Mouse (Mus musculus) gastrocnemius, postnatal 14 days (tissue): Measurements from ENCODE around the gene Vps45. TPM values are rescaled to one million over a fixed set of nuclear protein-coding genes. Genes with fewer than 3 reads are reported as not detected.

Experiments
- DNase-seq: peaks from one replicate; pipeline ENCODE4 v3.0.0; 2021; ENCODE audit warnings: mixed read lengths
- intact Hi-C: fragments of 180-260 bp; cut with DNase I; formaldehyde crosslinking; loops from one replicate; pipeline ENCODE4 v1.15.1; 2025; ENCODE audit warnings: low total_unique reads
- long read RNA-seq, 2 experiments: library from polyadenylated mRNA; stranded (forward); transcript quantifications; one replicate each; pipeline ENCODE4 v2.0.0; 2021
- total RNA-seq, 2 experiments: library from RNA; stranded (reverse); gene quantifications; 2 replicates each; pipeline ENCODE4 v1.2.3; 2021

Vps45 gene
- total RNA-seq: 10 to 100 TPM; 21.4 to 23.6 TPM
- long read RNA-seq, experiment 1, partial matches to known transcripts: 0 of 6 reads
- long read RNA-seq, experiment 1, other reads (novel, unspliced or antisense): 0 of 6 reads
- long read RNA-seq, experiment 2, partial matches to known transcripts: 0 of 2 reads
- long read RNA-seq, experiment 2, other reads (novel, unspliced or antisense): 0 of 2 reads

DNA sequence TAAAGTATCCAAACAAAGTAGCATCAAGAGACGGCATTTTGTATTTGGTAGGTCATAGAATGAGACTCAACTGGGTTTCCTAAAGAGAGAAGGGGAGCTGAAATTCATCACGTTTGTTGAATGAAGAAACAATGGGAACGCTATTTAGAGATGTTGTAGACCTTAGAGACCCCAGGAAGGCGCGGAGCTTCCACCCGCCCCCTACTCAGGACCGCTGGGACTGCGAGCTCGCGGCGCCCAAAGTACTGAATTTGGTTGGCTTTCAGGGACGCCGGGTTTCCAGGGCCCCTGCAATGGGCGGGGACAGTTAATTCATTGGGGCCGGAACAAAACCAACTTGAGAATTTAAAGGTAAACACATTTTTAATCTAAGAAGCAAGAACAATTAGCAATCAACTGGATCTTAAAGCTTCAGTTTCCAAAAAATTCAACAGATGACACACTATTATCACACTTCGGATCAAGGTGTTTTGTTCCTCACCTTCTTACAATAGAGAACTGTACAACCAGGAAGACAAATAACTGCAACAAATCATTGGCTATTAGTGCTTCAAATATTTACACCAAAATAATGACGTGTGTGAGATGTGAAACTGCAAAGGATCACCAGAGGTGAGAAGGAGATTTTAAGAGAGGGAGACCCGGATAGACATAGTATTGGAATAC lies at the start of gene Vps45:
TSS of gene Vps45 (minus strand) at position 236 of the 666 bp plus-strand sequence.
- peak; percentile 58 for DNase-seq
- intact Hi-C loops: loop anchor here (10.0 kb wide), 1 partner anchor 194 kb away; no protein-coding TSS in a partner anchor

DNA sequence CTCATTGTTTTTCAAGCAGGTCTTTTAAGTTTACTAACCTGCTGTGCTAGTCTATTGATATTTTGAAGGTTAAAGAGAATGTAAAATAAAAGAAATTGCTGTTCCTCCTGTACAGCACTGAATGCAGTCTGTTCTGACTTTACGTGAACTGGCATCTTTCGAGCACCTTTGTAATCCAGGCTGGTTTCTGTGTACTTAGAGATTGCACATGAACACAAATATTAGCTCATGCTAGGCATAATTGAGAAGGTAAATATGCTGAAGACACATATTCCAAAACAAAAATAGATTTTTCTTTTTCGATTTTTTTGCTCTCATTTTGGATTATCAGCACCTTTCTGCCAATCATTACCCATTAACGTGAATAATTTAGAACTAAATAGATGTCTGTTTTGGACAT lies 47.9 kb upstream of the Vps45 start:
- intact Hi-C loops: no loop called here

DNA sequence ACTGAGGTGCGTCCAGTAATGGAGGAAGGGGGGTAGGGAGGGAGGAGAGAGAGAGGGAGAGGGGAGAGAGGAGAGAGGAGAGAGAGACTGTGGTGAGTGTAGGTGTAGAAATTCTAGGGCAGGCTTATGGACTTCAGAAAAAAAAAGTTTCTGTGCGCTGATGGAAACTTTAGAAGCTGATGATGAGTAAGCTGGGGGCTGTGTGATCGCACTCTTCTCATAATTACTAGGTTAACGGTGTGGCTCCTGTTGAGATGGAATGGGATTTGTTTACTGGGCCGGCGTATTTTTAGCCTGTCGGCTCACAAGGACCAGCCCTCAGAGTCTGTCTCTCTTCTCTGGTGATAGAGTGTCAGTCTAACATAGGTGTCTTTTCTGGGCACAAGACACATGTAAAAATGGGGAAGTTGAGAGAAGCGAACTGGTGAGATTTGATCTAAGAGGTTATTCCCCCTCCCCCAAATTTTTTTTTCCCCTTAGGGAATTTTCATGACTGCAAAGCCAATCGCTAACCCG lies 47.0 kb upstream of the Vps45 start:
- intact Hi-C loops: no loop called here

More for the DNA sequence above, 47.9 kb upstream of the Vps45 start:
- no peak for DNase-seq

DNA sequence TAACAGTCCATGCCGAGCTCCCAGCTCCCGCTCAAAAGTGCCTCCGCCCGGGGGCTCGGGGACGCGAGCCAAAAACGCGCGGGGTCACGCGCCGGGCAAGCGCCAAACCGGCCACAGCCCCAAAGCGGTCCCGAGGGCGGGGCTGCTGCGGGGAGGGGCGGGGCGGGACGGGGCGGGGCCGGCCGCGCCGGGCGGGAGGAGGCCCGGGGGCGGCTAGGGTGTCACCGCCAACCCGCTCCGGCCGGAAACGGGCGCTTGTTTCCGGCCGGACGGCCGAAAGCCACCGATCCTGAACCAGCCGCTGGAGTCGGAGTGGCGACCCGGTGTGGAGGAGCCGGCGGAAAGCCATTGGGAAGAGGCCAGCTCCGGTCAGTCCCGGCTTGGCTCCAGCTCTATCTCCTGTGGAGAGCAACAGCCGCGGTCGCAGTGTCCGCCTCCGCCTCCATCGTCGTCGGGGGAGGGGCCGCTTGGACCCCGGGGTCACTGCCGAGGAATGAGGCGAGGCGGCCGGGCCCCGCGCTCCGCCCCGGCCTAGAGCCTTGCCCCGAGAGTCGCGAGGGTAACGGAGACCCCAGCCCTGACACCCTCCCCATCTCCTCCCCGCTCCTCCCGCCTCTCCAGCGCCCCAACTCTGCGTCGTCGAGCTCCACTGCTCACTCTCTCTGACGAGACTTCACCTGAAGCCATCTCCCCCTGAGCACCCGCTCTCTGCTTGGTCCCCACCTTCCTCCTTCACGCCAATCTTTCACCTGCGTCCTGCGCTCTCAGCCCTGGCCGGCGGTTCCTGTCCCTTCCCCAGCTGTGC lies 46.2 kb upstream of the Vps45 start, which contains the start of gene Otud7b:
TSS of gene Otud7b (plus strand) at position 267 of the 805 bp plus-strand sequence.
- intact Hi-C loops: loop anchor here (5.0 kb wide), 1 partner anchor 33 kb away; no protein-coding TSS in a partner anchor
- DNase-seq: peak; percentile 88

More for the DNA sequence above, 47.0 kb upstream of the Vps45 start:
- no peak for DNase-seq

DNA sequence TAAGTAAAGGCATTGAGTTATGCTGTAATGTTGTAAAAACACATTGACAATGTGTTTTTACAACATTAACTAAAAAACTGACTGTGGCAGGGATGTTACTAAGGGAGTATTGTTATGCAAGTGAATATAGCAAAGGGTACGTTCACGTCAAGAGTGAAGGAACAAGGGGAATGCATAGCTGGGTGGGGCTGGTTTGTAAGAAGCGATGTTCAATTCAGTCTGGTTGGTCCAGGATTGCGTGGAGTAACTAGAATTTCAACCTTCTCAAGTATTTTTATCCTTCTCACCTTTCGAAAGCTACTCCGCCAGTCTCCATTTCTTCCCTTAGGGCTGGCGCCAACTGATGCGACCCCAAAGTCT lies 45.6 kb upstream of the Vps45 start:
- DNase-seq: no peak
- intact Hi-C loops: loop anchor here (5.0 kb wide), 1 partner anchor 33 kb away; no protein-coding TSS in a partner anchor

DNA sequence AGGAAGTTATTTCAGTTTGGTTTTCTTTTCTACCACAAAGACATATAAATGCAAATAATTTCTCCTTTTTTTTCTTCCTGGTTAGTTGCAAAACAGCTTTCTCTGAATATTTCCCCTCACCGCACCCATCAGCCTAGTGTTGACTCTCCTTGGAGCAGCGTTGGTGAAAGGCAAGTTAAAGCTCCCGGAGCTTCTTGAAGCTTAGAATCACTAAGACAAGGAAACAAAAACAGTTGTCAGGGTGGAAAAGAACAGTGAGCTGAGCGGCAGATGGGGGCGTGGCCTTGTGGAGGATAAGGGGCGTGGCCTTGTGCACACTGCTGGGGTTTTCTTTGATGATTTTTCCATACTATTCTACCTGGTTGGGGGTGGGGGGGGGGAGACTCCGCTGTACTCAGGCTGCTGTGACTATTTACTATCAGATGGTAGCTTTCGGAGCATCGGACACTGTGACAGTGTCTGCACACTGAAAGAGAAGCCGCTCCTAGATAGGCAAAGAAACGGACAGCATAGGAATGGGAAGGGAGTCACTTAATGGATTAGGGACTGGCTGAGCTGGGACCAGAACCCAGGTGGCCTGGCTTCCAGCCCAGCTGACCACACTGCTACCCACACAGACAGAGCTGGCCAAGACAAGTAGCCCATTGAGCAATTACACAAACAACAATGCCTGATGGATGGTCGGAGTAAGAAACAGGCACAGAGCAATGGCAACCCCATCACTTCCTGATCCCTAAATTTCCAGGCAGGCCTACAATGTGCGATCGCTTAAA lies 44.0 kb upstream of the Vps45 start:
- intact Hi-C loops: loop anchor here (5.0 kb wide), 1 partner anchor 35 kb away; no protein-coding TSS in a partner anchor
- peak; percentile 15 for DNase-seq

DNA sequence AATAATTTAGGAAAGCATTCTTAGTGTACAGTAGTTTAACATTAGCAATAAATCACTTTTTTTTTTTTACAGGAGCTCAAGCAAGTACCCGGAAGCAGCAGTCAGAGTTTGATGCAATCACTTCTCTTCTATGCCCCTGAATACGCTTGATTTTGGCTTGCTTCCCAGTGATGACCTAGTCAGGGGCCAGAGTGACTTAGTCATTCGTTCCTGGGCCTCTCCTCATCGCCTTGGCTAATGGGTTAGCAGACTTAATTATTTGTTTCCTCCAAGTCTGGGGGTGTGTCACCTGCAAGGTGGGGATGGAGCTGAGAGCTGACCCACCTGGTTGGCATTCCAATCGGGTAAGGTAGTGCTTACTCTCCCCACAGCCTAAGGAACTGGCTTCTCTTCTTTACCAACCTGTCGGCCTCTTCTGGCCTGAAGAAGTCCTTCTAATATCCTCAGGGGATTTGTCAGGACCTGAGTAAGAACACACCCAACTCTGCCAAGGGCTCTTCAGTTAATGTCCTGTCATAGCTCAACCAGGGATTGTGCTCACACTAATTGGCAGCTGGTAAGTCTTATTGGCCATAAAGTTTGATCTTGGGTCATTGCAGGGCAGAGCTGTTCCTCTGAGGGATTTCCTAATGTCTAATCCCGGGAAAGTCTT lies 40.5 kb upstream of the Vps45 start:
- DNase-seq: peak; percentile 52
- intact Hi-C loops: no loop called here

DNA sequence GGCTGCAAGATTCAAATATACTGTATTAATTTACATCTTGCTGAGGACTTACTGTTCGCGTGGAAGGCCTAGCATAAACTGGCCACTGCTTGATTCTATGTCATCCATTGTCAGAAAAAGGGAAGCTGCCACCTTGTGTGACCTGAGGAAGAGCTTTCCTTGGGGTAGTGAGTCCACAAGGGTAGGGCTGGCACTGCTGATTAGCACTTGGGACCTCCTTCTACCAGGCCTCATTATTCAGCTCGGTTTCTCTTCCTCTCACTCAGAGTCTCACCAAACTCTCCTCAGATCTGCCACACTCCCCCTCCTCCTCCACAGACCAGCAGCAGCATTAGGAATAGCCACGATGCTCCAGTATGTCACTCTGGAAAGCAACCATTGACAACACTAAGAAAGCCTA lies 39.9 kb upstream of the Vps45 start:
- intact Hi-C loops: no loop called here

DNA sequence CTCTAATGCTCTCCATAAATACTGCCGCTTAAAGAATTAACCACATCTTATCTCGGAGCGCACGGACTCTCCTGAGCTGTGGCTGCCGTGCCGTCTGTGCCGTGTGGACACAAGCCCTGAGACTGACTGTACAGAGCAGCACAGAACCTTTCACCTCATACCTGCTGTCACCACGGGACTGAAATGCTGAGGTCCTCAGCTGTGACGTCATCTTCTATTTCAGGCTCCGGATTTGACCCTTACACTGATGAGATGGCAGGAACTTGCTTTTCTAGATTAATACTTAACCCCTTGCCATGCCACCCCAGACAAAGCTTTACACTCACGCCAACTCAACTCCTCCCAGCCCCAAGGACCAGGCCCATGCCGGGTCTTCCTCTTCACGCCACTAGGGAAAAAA lies 35.9 kb upstream of the Vps45 start:
- no peak for DNase-seq
- intact Hi-C loops: no loop called here

More for the DNA sequence above, 39.9 kb upstream of the Vps45 start:
- DNase-seq: no peak

DNA sequence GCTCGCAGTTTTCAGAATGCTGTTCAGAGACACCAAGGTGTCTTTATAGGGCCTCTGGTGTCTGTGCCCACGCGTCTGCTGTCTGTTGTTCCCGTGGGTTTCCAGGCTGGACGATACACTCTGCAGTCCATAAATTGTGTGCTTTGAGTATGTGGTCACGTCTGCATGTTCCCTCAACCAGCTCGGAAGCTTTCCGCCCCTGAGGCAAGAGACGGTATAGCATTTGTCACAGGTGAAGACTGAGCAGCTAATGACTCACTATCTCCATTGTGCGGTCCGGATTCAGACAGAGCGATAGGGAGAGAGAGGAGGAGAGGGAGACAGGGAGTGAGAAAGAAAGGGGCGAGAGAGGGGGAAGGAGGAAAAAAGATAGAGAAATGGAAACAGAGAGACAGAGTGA lies 35.2 kb upstream of the Vps45 start:
- DNase-seq: no peak
- intact Hi-C loops: no loop called here

DNA sequence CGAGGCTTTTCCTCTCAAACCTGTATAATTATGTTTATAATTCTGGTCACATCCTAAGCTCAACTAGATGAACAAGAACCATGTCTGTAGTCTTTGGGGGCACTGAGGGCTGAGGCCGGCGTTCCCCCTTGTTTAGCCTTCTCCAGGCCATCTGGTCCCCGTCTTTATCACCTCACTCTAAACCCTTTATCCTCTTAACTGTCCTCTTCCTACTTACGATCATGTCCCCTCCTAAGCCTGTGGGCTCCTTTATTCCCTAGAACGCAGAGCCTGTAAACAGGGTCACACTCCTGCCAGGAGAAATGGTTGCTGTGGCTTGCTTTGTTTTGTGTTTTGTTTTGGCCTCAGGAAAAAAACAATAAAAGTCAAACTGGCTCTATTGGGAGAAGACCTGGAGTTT lies 33.7 kb upstream of the Vps45 start:
- intact Hi-C loops: loop anchor here (2.0 kb wide), 1 partner anchor 49 kb away; no protein-coding TSS in a partner anchor
- no peak for DNase-seq

DNA sequence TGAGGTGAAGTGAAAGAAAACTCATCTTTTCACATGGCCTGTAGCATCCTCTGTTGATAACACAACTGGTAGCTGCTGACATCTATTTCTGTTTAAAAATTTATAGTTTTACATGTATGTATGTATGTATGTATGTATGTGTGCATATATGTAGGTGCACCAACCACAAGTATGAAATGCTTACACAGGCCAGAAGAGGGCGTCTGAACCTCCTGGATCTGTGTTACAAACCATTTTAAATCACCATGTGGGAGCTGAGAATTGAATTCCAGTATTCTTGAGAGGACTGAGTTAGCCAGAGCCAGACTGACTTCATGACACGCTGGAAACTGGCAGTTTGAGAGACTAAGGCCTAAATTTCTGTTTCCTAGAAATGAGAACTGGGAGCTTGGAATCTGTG lies 32.9 kb upstream of the Vps45 start:
- DNase-seq: no peak
- intact Hi-C loops: loop anchor here (2.0 kb wide), 1 partner anchor 50 kb away; no protein-coding TSS in a partner anchor

DNA sequence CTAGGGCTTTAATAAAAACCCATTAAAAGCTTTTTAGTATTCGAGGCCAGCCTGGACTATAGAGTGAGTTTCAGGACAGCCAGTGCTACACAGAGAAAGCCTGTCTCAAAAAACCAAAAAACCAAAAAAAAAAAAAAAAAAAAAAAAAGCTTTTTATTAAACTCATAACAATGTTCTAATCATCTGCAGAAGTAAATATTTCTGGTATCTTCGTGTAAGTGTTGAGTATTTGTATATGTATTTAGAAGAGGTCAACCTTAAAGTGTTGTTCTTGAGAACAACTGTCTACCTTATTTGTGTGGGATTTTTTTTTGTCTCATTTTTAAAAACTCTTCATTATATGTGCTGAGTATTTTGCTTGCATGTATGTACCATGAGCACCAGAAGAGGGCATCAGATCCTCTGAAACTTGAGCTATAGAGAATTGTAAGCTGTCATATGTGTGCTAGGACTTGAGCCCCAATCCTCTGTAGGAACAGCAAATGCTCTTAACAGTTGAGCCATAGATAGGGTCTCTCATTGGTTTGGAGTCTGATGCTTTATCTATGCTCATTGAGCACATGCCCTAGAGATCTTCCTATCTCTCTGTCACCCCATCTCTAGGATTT lies 31.7 kb upstream of the Vps45 start:
- DNase-seq: no peak
- intact Hi-C loops: loop anchor here (2.0 kb wide), 1 partner anchor 51 kb away; no protein-coding TSS in a partner anchor

DNA sequence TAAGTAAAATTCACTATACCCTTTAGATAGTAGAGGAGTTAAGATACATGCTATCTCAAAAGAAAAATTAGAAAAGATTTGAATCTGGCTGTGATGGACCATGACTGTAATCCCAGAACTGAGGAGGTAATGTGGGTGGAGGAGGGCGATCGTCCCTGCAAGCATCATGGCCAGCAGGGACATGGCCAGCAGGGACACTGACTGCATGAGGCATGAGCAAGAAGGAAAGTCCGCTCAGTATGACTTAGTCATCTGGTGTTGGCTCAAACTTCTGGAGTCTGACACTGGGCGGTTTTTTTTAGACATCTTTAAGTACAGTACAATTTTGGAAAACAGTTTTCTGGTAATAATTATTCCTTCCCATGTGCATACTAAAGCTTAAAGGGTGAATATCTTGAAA lies 29.5 kb upstream of the Vps45 start:
- intact Hi-C loops: no loop called here
- no peak for DNase-seq

DNA sequence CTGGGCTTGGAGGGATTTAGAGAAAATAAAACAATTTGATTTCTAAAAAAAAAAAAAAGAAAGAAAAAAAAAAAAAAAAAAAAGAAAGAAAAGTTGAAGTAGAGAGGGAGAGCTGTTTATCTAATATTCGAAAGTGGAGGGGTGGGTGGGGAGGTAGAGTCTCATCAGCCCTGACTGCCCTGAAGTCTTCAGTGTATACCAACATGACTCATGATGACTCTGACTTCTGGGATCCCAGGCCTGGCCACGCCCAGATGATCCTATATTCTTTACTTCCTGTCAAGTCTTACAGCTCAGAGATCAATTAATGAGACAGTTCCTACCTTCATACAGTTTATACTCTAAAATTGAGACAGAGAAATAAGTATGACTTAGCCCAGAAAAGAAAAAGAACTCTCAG lies 29.0 kb upstream of the Vps45 start:
- intact Hi-C loops: no loop called here
- DNase-seq: no peak

DNA sequence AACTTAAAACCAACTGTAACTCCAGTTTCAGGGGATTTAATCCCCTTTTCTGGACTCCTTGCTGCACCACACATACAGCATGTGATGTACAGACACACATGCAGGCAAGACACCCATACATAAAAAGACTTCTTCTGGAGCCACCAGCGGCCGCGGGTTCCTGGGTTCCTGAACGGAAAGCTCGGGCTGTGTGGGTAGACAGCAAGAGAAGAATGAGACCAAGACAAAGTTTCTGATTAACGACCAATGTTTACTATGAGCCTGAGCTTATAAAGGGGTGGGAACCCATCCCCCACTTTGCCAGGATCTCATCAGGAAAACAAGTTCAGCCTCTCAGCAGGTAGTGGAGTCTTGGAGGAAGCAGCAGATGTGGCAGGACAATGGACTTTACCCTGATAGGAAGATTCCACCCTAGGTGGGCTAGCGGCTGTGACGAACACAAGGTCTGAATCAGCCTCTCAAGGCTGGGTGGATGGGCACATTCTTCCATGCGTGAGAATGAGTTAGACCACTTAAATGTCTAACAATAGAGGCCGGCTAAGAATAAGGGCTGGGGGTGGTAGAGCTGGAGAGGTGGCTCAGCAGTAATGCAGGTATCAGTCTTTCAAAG lies 26.0 kb upstream of the Vps45 start:
- DNase-seq: no peak
- intact Hi-C loops: loop anchor here (5.0 kb wide), 1 partner anchor 63 kb away; no protein-coding TSS in a partner anchor

DNA sequence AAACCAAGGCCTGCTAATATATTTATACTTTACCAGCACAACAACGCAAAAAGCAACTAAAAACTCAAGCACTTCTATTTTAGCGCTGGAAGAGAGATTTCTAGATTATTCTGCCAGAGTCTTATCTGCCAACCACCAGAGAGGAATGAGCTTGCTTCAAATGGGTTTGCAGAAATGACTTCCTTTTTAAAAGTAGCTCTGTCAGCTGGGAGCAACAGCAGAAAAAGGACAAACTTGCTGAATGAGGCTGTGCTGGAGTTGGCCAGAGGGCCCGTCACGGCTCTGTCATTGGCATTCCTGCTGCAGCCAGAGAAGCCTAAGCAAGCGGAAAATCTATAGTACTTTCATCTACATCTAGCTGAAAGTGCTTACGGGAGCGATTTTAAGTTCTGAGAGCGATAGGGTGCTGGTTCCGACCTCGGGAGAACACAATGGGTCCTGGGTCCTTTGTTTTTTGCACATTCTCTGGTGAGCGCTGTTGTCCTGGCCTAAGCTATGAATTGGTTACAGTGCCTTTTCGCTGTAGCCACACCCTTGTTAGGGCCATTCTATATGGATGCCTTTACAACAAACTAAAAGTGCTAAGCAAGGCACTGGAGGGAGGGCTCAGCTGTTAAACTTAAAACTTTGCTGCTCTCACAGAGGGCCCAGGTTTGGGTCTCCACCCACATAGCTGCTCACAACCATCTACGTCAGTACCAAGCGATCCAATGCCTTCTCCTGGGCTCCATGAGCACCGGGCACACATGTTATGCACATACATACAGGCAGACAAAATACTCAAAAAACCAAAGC lies 24.6 kb upstream of the Vps45 start:
- DNase-seq: no peak
- intact Hi-C loops: loop anchor here (5.0 kb wide), 1 partner anchor 64 kb away; no protein-coding TSS in a partner anchor
